Mouse (Mus musculus) lung, adult 2 months (tissue): ENCODE measurements around the gene Rorc.

Experiments
- CTCF ChIP-seq: fragments of 200-500 bp; IDR thresholded peaks from 2 replicates; pipeline ENCODE4 v1.5.1; 2011; ENCODE audit warnings: mild to moderate bottlenecking, low read length, control low read depth; ENCODE audit not compliant: insufficient read depth
- POLR2A ChIP-seq: fragments of 200-500 bp; IDR thresholded peaks from 2 replicates; pipeline ENCODE4 v1.6.1; 2011; ENCODE audit warnings: low read depth, mild to moderate bottlenecking, control low read depth, low read length, borderline replicate concordance; ENCODE audit errors: extremely low read depth

GRCm38 (mm10) chr3:94373090-94373489 lies 496 bp downstream of the Rorc start:
- TF ChIP-seq CTCF (no peak), POLR2A (no peak)
